Mouse (Mus musculus) kidney, adult 8-10 months (tissue): ENCODE results near the gene Lpcat1.

Experiments
- DNase-seq, 2 experiments: peaks; one replicate each; pipeline ENCODE4 v3.0.0; 2022

The Lpcat1 gene

GRCm38 (mm10) chr13:73447478-73447877 is 19.5 kb upstream of the Lpcat1 start:
- no peak for DNase-seq

GRCm38 (mm10) chr13:73448201-73448600 is 18.8 kb upstream of the Lpcat1 start:
- no peak for DNase-seq

- DNase-seq, result no peak
These were observed 18.3 kb upstream of the Lpcat1 start for GRCm38 (mm10) chr13:73448723-73449122.

- DNase-seq, result no peak
These were observed 13.3 kb upstream of the Lpcat1 start for GRCm38 (mm10) chr13:73453503-73454217.

- DNase-seq, result no peak
These were observed 11.7 kb upstream of the Lpcat1 start for GRCm38 (mm10) chr13:73455328-73455727.

GRCm38 (mm10) chr13:73457301-73457700 is 9.7 kb upstream of the Lpcat1 start:
- DNase-seq, result no peak

GRCm38 (mm10) chr13:73457741-73458140 is 9.3 kb upstream of the Lpcat1 start:
- no peak for DNase-seq

GRCm38 (mm10) chr13:73458719-73459118 is 8.3 kb upstream of the Lpcat1 start:
- no peak for DNase-seq

GRCm38 (mm10) chr13:73459189-73459850 is 7.7 kb upstream of the Lpcat1 start:
- no peak for DNase-seq

- no peak for DNase-seq
These were observed 5.4 kb upstream of the Lpcat1 start for GRCm38 (mm10) chr13:73461551-73461950.

- DNase-seq, result no peak
These were observed 1.8 kb upstream of the Lpcat1 start for GRCm38 (mm10) chr13:73465156-73465555.

- no peak for DNase-seq
These were observed 586 bp upstream of the Lpcat1 start for GRCm38 (mm10) chr13:73466411-73466810.

GRCm38 (mm10) chr13:73467421-73468237 is 632 bp downstream of the Lpcat1 start:
- DNase-seq, result peak in 1 of 2 experiments; percentile 9

- DNase-seq, result no peak
These were observed 1.8 kb downstream of the Lpcat1 start for GRCm38 (mm10) chr13:73468834-73469233.

- no peak for DNase-seq
These were observed 2.4 kb downstream of the Lpcat1 start for GRCm38 (mm10) chr13:73469257-73469967.

GRCm38 (mm10) chr13:73472481-73472880 is 5.5 kb downstream of the Lpcat1 start:
- no peak for DNase-seq

GRCm38 (mm10) chr13:73473746-73474145 is 6.7 kb downstream of the Lpcat1 start:
- DNase-seq, result no peak

- no peak for DNase-seq
These were observed 7.2 kb downstream of the Lpcat1 start for GRCm38 (mm10) chr13:73474163-73474562.

- DNase-seq, result no peak
These were observed 8.3 kb downstream of the Lpcat1 start for GRCm38 (mm10) chr13:73475058-73475980.

- no peak for DNase-seq
These were observed 9.3 kb downstream of the Lpcat1 start for GRCm38 (mm10) chr13:73476259-73476658.

GRCm38 (mm10) chr13:73476796-73477195 is 9.8 kb downstream of the Lpcat1 start:
- no peak for DNase-seq

- DNase-seq, result no peak
These were observed 10.8 kb downstream of the Lpcat1 start for GRCm38 (mm10) chr13:73477841-73478240.
